Mouse (Mus musculus): ENCODE measurements around the gene Wdtc1. TPM values are rescaled to one million over a fixed set of nuclear protein-coding genes. Genes with fewer than 3 reads are reported as not detected.
A peak's percentile ranks its signal among the peaks of the same experiment; 100 is the strongest.

Gene Wdtc1
- polyA plus RNA-seq (2015; fragmentation: Nextera tagmentation; extraction: Ambion mirVana), result 5.5 and 7.1 TPM in 2 replicates

GRCm38 (mm10) chr4:133353367-133354365 lies at the start of gene Wdtc1:
Gene Wdtc1 (minus strand): TSS chr4:133353481.
- H3K4me2 ChIP-seq, result peak within 1 kb of the TSS; percentile 28; the same call in 1 of the 2 replicates
- no peak within 1 kb of the TSS for H3K4me3 ChIP-seq (replicated peaks)
- ATAC-seq (ENCODE audit: low read depth) (peak; percentile 76), DNase-seq (peak; percentile 48)
- no peaks in the 10 kb centered on the region for H3K36me3 ChIP-seq
- H3K9ac ChIP-seq, result no peak within 1 kb of the TSS
- H3K4me1 ChIP-seq (replicated peaks), result peaks cover 15% of the 10 kb centered on the region
- WGBS (ENCODE audit: insufficient replicate concordance), result 67% methylated on average over 23 of the region's 23 CpGs
- H3K27ac ChIP-seq, result no peak within 1 kb of the TSS
- H3K9me3 ChIP-seq (replicated peaks), result no peaks in the 10 kb centered on the region
- H3K27me3 ChIP-seq, result no peaks in the 10 kb centered on the region

GRCm38 (mm10) chr4:133402011-133402410 lies 48.7 kb upstream of the Wdtc1 start:
- no peaks in the 10 kb centered on the region for H3K27me3 ChIP-seq
- H3K4me3 ChIP-seq (replicated peaks), result no peak overlapping the region
- H3K27ac ChIP-seq, result peak overlapping the region; percentile 76
- peak overlapping the region; percentile 27 for H3K9ac ChIP-seq
- WGBS (ENCODE audit: insufficient replicate concordance), result 11% methylated on average over 13 of the region's 13 CpGs
- H3K9me3 ChIP-seq (replicated peaks), result no peaks in the 10 kb centered on the region
- H3K4me2 ChIP-seq, result peak overlapping the region; percentile 15; the same call in 1 of the 2 replicates
- DNase-seq (peak; percentile 34), ATAC-seq (ENCODE audit: low read depth) (peak; percentile 74)
- H3K36me3 ChIP-seq, result peaks cover 11% of the 10 kb centered on the region
- H3K4me1 ChIP-seq (replicated peaks), result peaks cover 73% of the 10 kb centered on the region

GRCm38 (mm10) chr4:133400098-133400497 lies 46.8 kb upstream of the Wdtc1 start:
- Histone ChIP-seq H3K27ac (peak overlapping the region; percentile 70), H3K9me3 (replicated peaks) (no peaks in the 10 kb centered on the region), H3K9ac (no peak overlapping the region), H3K4me1 (replicated peaks) (peaks cover 79% of the 10 kb centered on the region), H3K36me3 (peaks cover 5% of the 10 kb centered on the region; the same call in 1 of the 2 replicates), H3K4me2 (no peak overlapping the region), H3K4me3 (replicated peaks) (no peak overlapping the region), H3K27me3 (no peaks in the 10 kb centered on the region)
- no peak for DNase-seq
- no peak for ATAC-seq (ENCODE audit: low read depth)
- WGBS (ENCODE audit: insufficient replicate concordance), result 77% methylated on average over 7 of the region's 7 CpGs

- no peak overlapping the region for H3K4me3 ChIP-seq (replicated peaks)
- WGBS (ENCODE audit: insufficient replicate concordance), result 73% methylated on average over 6 of the region's 6 CpGs
- no peaks in the 10 kb centered on the region for H3K9me3 ChIP-seq (replicated peaks)
- peaks cover 5% of the 10 kb centered on the region; the same call in 1 of the 2 replicates for H3K36me3 ChIP-seq
- no peak overlapping the region for H3K9ac ChIP-seq
- ATAC-seq (ENCODE audit: low read depth) (no peak), DNase-seq (no peak)
- H3K4me2 ChIP-seq, result no peak overlapping the region
- peak overlapping the region; percentile 70; the same call in 1 of the 2 replicates for H3K27ac ChIP-seq
- H3K4me1 ChIP-seq (replicated peaks), result peaks cover 85% of the 10 kb centered on the region
- H3K27me3 ChIP-seq, result no peaks in the 10 kb centered on the region
These were observed 46.2 kb upstream of the Wdtc1 start for GRCm38 (mm10) chr4:133399509-133399908.

- Histone ChIP-seq H3K36me3 (peaks cover 3% of the 10 kb centered on the region; the same call in 1 of the 2 replicates), H3K9ac (no peak overlapping the region), H3K4me1 (replicated peaks) (peaks cover 94% of the 10 kb centered on the region), H3K4me3 (replicated peaks) (no peak overlapping the region), H3K9me3 (replicated peaks) (no peaks in the 10 kb centered on the region), H3K27me3 (no peaks in the 10 kb centered on the region), H3K27ac (peak overlapping the region; percentile 70), H3K4me2 (no peak overlapping the region)
- ATAC-seq (ENCODE audit: low read depth) (no peak), DNase-seq (no peak)
- WGBS (ENCODE audit: insufficient replicate concordance), result 69% methylated on average over 5 of the region's 5 CpGs
These were observed 45.3 kb upstream of the Wdtc1 start for GRCm38 (mm10) chr4:133398619-133399018.

GRCm38 (mm10) chr4:133397961-133398360 lies 44.7 kb upstream of the Wdtc1 start:
- Histone ChIP-seq H3K27me3 (no peaks in the 10 kb centered on the region), H3K36me3 (no peaks in the 10 kb centered on the region), H3K4me1 (replicated peaks) (peaks cover 96% of the 10 kb centered on the region), H3K4me3 (replicated peaks) (no peak overlapping the region), H3K27ac (peak overlapping the region; percentile 70), H3K9me3 (replicated peaks) (no peaks in the 10 kb centered on the region), H3K9ac (peak overlapping the region; percentile 10; the same call in 1 of the 2 replicates), H3K4me2 (no peak overlapping the region)
- DNase-seq (no peak), ATAC-seq (ENCODE audit: low read depth) (no peak)
- 73% methylated on average over 8 of the region's 8 CpGs for WGBS (ENCODE audit: insufficient replicate concordance)

- Histone ChIP-seq H3K27me3 (no peaks in the 10 kb centered on the region), H3K4me1 (replicated peaks) (peaks cover 94% of the 10 kb centered on the region), H3K9ac (no peak overlapping the region), H3K4me2 (no peak overlapping the region), H3K4me3 (replicated peaks) (no peak overlapping the region), H3K9me3 (replicated peaks) (no peaks in the 10 kb centered on the region), H3K27ac (peak overlapping the region; percentile 70; the same call in 1 of the 2 replicates), H3K36me3 (no peaks in the 10 kb centered on the region)
- 61% methylated on average over 5 of the region's 5 CpGs for WGBS (ENCODE audit: insufficient replicate concordance)
- ATAC-seq (ENCODE audit: low read depth) (no peak), DNase-seq (no peak)
These were observed 44.0 kb upstream of the Wdtc1 start for GRCm38 (mm10) chr4:133397299-133397698.

- H3K9me3 ChIP-seq (replicated peaks), result no peaks in the 10 kb centered on the region
- H3K9ac ChIP-seq, result peak overlapping the region; percentile 74
- WGBS (ENCODE audit: insufficient replicate concordance), result 83% methylated on average over 2 of the region's 2 CpGs
- H3K36me3 ChIP-seq, result no peaks in the 10 kb centered on the region
- no peaks in the 10 kb centered on the region for H3K27me3 ChIP-seq
- peaks cover 94% of the 10 kb centered on the region for H3K4me1 ChIP-seq (replicated peaks)
- no peak overlapping the region for H3K4me3 ChIP-seq (replicated peaks)
- DNase-seq, result no peak
- ATAC-seq (ENCODE audit: low read depth), result no peak
- H3K27ac ChIP-seq, result peak overlapping the region; percentile 93
- H3K4me2 ChIP-seq, result peak overlapping the region; percentile 67
These were observed 42.8 kb upstream of the Wdtc1 start for GRCm38 (mm10) chr4:133396079-133396478.

- Histone ChIP-seq H3K9me3 (replicated peaks) (no peaks in the 10 kb centered on the region), H3K9ac (peak overlapping the region; percentile 74), H3K36me3 (no peaks in the 10 kb centered on the region), H3K4me1 (replicated peaks) (peaks cover 94% of the 10 kb centered on the region), H3K4me3 (replicated peaks) (peak overlapping the region; percentile 22; the same call in 1 of the 2 replicates), H3K27ac (peak overlapping the region; percentile 93), H3K27me3 (no peaks in the 10 kb centered on the region), H3K4me2 (peak overlapping the region; percentile 67)
- ATAC-seq (ENCODE audit: low read depth), result peak; percentile 93
- 25% methylated on average over 4 of the region's 4 CpGs for WGBS (ENCODE audit: insufficient replicate concordance)
- DNase-seq, result peak; percentile 81
These were observed 41.8 kb upstream of the Wdtc1 start for GRCm38 (mm10) chr4:133394981-133395573.

GRCm38 (mm10) chr4:133391185-133392040 lies 38.1 kb upstream of the Wdtc1 start:
- DNase-seq (no peak), ATAC-seq (ENCODE audit: low read depth) (no peak)
- Histone ChIP-seq H3K36me3 (0 out of 2 replicates have a peak, but pooled peaks cover 3% of the 10 kb centered on the region), H3K4me2 (peak overlapping the region; percentile 55), H3K4me3 (replicated peaks) (no peak overlapping the region), H3K4me1 (replicated peaks) (peaks cover 77% of the 10 kb centered on the region), H3K9ac (peak overlapping the region; percentile 30; the same call in 1 of the 2 replicates), H3K9me3 (replicated peaks) (no peaks in the 10 kb centered on the region), H3K27me3 (no peaks in the 10 kb centered on the region), H3K27ac (peak overlapping the region; percentile 79)
- 70% methylated on average over 18 of the region's 18 CpGs for WGBS (ENCODE audit: insufficient replicate concordance)

All from liver, embryonic 13.5 days (tissue).